Mouse (Mus musculus) CH12.LX (cell line): ENCODE measurements around the gene Sel1l. TPM values are rescaled to one million over a fixed set of nuclear protein-coding genes. Genes with fewer than 3 reads are reported as not detected.

Source experiments
- DNase-seq: peaks from one replicate; pipeline ENCODE4 v3.0.0-alpha.2; 2013; ENCODE audit errors: extremely low read depth
- H3K27ac ChIP-seq: 2 replicates; pipeline ENCODE4 v1.5.1; 2012; ENCODE audit warnings: low read depth, mild to moderate bottlenecking, control low read depth, moderate library complexity; ENCODE audit not compliant: insufficient read depth
- H3K27me3 ChIP-seq: replicated peaks from 2 replicates; pipeline ENCODE3; 2012; ENCODE audit warnings: inconsistent platforms
- H3K36me3 ChIP-seq, 2 experiments: replicated peaks in 1 of 2; 2 replicates each; pipeline versions ENCODE3 to v1.6.1; 2012; ENCODE audit warnings: inconsistent platforms in 1 of 2, low read length in 1 of 2, mild to moderate bottlenecking in 1 of 2, mixed read lengths in 1 of 2, moderate library complexity in 1 of 2; ENCODE audit not compliant: control insufficient read depth in 1 of 2, insufficient read depth in 1 of 2
- H3K4me1 ChIP-seq, 2 experiments: 2 replicates each; pipeline ENCODE4 v1.6.1; 2012; ENCODE audit warnings: inconsistent platforms in 1 of 2, moderate library complexity in 1 of 2; ENCODE audit not compliant: insufficient read depth in 2 of 2, control insufficient read depth in 1 of 2
- H3K4me2 ChIP-seq: 2 replicates; pipeline ENCODE4 v1.6.1; 2012; ENCODE audit warnings: low read depth, mild to moderate bottlenecking, control low read depth; ENCODE audit not compliant: poor library complexity, insufficient read depth, severe bottlenecking
- H3K4me3 ChIP-seq, 3 experiments: fragments of 150-350 bp in 1 of 3; sonication (generic) in 1 of 3; replicated peaks in 1 of 3; 2 replicates each; pipeline versions ENCODE3 to v1.5.1; 2011 to 2012; ENCODE audit warnings: low read depth in 2 of 3, low read length in 2 of 3, mild to moderate bottlenecking in 2 of 3, moderate library complexity in 2 of 3, control low read depth in 1 of 3, improper control_type of control experiment in 1 of 3, inconsistent platforms in 1 of 3, mixed read lengths in 1 of 3; ENCODE audit not compliant: poor library complexity in 1 of 3
- H3K79me2 ChIP-seq: replicated peaks from 2 replicates; pipeline ENCODE4 v1.6.1; 2012; ENCODE audit warnings: mild to moderate bottlenecking, moderate library complexity; ENCODE audit not compliant: control insufficient read depth, poor library complexity, insufficient read depth, severe bottlenecking; ENCODE audit errors: extremely low read depth
- H3K9ac ChIP-seq: 2 replicates; pipeline ENCODE4 v1.6.1; 2012; ENCODE audit warnings: low read depth, mild to moderate bottlenecking, control low read depth, moderate library complexity; ENCODE audit not compliant: insufficient read depth
- H3K9me3 ChIP-seq: replicated peaks from 2 replicates; pipeline ENCODE3; 2012; ENCODE audit warnings: low read length, inconsistent platforms, mixed read lengths
- BHLHE40 ChIP-seq: IDR thresholded peaks from 2 replicates; pipeline ENCODE4 v1.6.1; 2011; ENCODE audit warnings: mild to moderate bottlenecking, low read depth, low read length, improper control_type of control experiment
- CTCF ChIP-seq, 2 experiments: IDR thresholded peaks in 1 of 2; conservative IDR thresholded peaks in 1 of 2; 2 replicates each; pipeline ENCODE4 v1.5.1; 2011 to 2012; ENCODE audit warnings: low read depth in 2 of 2, low read length in 2 of 2, improper control_type of control experiment in 1 of 2, inconsistent platforms in 1 of 2, mild to moderate bottlenecking in 1 of 2, moderate library complexity in 1 of 2
- E2F4 ChIP-seq: IDR thresholded peaks from 2 replicates; pipeline ENCODE4 v1.6.1; 2011; ENCODE audit warnings: low read depth, low read length, improper control_type of control experiment; ENCODE audit not compliant: insufficient replicate concordance
- HCFC1 ChIP-seq: IDR thresholded peaks from 2 replicates; pipeline ENCODE4 v1.6.1; 2012; ENCODE audit warnings: low read depth, mild to moderate bottlenecking, inconsistent platforms, low read length, improper control_type of control experiment
- KAT2A ChIP-seq: IDR thresholded peaks from 2 replicates; pipeline ENCODE4 v1.6.1; 2012; ENCODE audit warnings: low read length, improper control_type of control experiment, inconsistent platforms; ENCODE audit not compliant: insufficient replicate concordance
- MAFK ChIP-seq: IDR thresholded peaks from 2 replicates; pipeline ENCODE4 v1.6.1; 2011; ENCODE audit warnings: low read length, improper control_type of control experiment; ENCODE audit not compliant: insufficient replicate concordance
- MAX ChIP-seq: IDR thresholded peaks from 2 replicates; pipeline ENCODE4 v1.6.1; 2011; ENCODE audit warnings: low read length, improper control_type of control experiment
- MAZ ChIP-seq: IDR thresholded peaks from 2 replicates; pipeline ENCODE4 v1.6.1; 2012; ENCODE audit warnings: low read depth, mild to moderate bottlenecking, inconsistent platforms, low read length, improper control_type of control experiment, moderate library complexity
- MXI1 ChIP-seq: IDR thresholded peaks from 2 replicates; pipeline ENCODE4 v1.6.1; 2011; ENCODE audit warnings: mild to moderate bottlenecking, low read depth, low read length, improper control_type of control experiment
- MYC ChIP-seq: IDR thresholded peaks from 2 replicates; pipeline ENCODE4 v1.6.1; 2011; ENCODE audit warnings: low read depth, mild to moderate bottlenecking, improper control_type of control experiment, low read length
- NELFE ChIP-seq: IDR thresholded peaks from 2 replicates; pipeline ENCODE4 v1.6.1; 2011; ENCODE audit warnings: low read depth, low read length, improper control_type of control experiment
- PAX5 ChIP-seq: IDR thresholded peaks from 2 replicates; pipeline ENCODE4 v1.6.1; 2012; ENCODE audit warnings: low read length, inconsistent platforms, mixed read lengths
- POLR2A ChIP-seq: IDR thresholded peaks from 2 replicates; pipeline ENCODE4 v1.6.1; 2011; ENCODE audit warnings: low read depth, mild to moderate bottlenecking, improper control_type of control experiment, low read length
- RAD21 ChIP-seq: IDR thresholded peaks from 2 replicates; pipeline ENCODE4 v1.6.1; 2011; ENCODE audit warnings: low read depth, mild to moderate bottlenecking, low read length, improper control_type of control experiment, moderate library complexity
- SIN3A ChIP-seq: IDR thresholded peaks from 2 replicates; pipeline ENCODE4 v1.6.1; 2012; ENCODE audit warnings: low read length, improper control_type of control experiment, inconsistent platforms
- SMC3 ChIP-seq: IDR thresholded peaks from 2 replicates; pipeline ENCODE4 v1.6.1; 2011; ENCODE audit warnings: low read depth, low read length, improper control_type of control experiment
- UBTF ChIP-seq: IDR thresholded peaks from 2 replicates; pipeline ENCODE4 v1.6.1; 2012; ENCODE audit warnings: low read depth, mild to moderate bottlenecking, inconsistent platforms, low read length, improper control_type of control experiment, moderate library complexity
- USF1 ChIP-seq: IDR thresholded peaks from 2 replicates; pipeline ENCODE4 v1.6.1; 2014; ENCODE audit warnings: low read depth, mild to moderate bottlenecking, inconsistent platforms, low read length, improper control_type of control experiment
- ZC3H11A ChIP-seq: IDR thresholded peaks from 2 replicates; pipeline ENCODE4 v1.6.1; 2012; ENCODE audit warnings: low read depth, mild to moderate bottlenecking, inconsistent platforms, low read length, improper control_type of control experiment
- ZKSCAN1 ChIP-seq: IDR thresholded peaks from 2 replicates; pipeline ENCODE4 v1.6.1; 2012; ENCODE audit warnings: low read depth, inconsistent platforms, low read length, improper control_type of control experiment, borderline replicate concordance
- ZNF384 ChIP-seq: IDR thresholded peaks from 2 replicates; pipeline ENCODE4 v1.6.1; 2012; ENCODE audit warnings: low read depth, low read length, improper control_type of control experiment, inconsistent platforms
- dilution Hi-C: fragments of 300-500 bp; cut with MboI; formaldehyde crosslinking; loops from 2 replicates; pipeline ENCODE4 v1.14.3; 2020; ENCODE audit warnings: low sequenced_read_pairs; ENCODE audit not compliant: extremely low pct_unique_long_range_greater_than_20kb, extremely low pct_ligation_motif_present
- in situ Hi-C: fragments of 300-500 bp; cut with MboI; formaldehyde crosslinking; loops from 3 replicates; pipeline ENCODE4 v1.14.3; 2019; ENCODE audit warnings: low sequenced_read_pairs, low pct_ligation_motif_present, low pct_unique_long_range_greater_than_20kb, mixed read lengths
- polyA plus RNA-seq: library from polyadenylated mRNA; unstranded; fragments of >175 nt; gene quantifications from 2 replicates; pipeline ENCODE4 v1.2.1, GENCODE M21; 2012; ENCODE audit warnings: low read depth; ENCODE audit not compliant: insufficient read length
- total RNA-seq, 2 experiments: library from RNA; depleted of rRNA; stranded (reverse); fragments of 300-350 nt in 1 of 2; fragments of >200 nt in 1 of 2; gene quantifications; 2 replicates each; pipeline ENCODE4 v1.2.3; 2012 to 2014

Sel1l gene
- total and polyA plus RNA-seq, 3 experiments = 46.6 to 155 (median 84.7) TPM

- Histone ChIP-seq H3K4me3 (no peak overlapping the region), H3K79me2 (no peaks in the 10 kb centered on the region), H3K4me2 (no peak overlapping the region), H3K9ac (no peak overlapping the region), H3K36me3 (no peaks in the 10 kb centered on the region), H3K4me1 (peaks cover 30 to 55% of the 10 kb centered on the region in 2 experiments), H3K27ac (peak overlapping the region; percentile 59)
- in situ Hi-C loops = loop anchor here (10.0 to 25.0 kb wide), 2 partner anchors 125 to 388 kb away; no protein-coding TSS in a partner anchor
- no peak for DNase-seq
- dilution Hi-C loops = no loop called here
- TF ChIP-seq KAT2A (no peak), RAD21 (no peak), E2F4 (no peak), SIN3A (no peak), PAX5 (no peak), UBTF (no peak), NELFE (no peak), ZKSCAN1 (no peak), MXI1 (no peak; the same call in 1 of the 2 replicates), POLR2A (no peak), SMC3 (no peak), ZNF384 (no peak), MAX (no peak), MYC (no peak), MAFK (no peak), ZC3H11A (no peak), MAZ (no peak)
- TF ChIP-seq, all 38 proteins: peak for 0
- Histone ChIP-seq H3K27me3 (no peaks in the 10 kb centered on the region), H3K9me3 (no peaks in the 10 kb centered on the region)
Measured at GRCm38 (mm10) chr12:91799821-91800335, 49.1 kb downstream of the Sel1l start.

GRCm38 (mm10) chr12:91799379-91799773, 49.6 kb downstream of the Sel1l start:
- in situ Hi-C loops = loop anchor here (10.0 to 25.0 kb wide), 2 partner anchors 125 to 387 kb away; no protein-coding TSS in a partner anchor
- Histone ChIP-seq H3K27me3 (no peaks in the 10 kb centered on the region), H3K9me3 (no peaks in the 10 kb centered on the region)
- peak; percentile 50 for TF ChIP-seq SMC3
- TF ChIP-seq BHLHE40 = peak; percentile 52
- TF ChIP-seq RAD21 = peak; percentile 70
- TF ChIP-seq HCFC1 = peak; percentile 22; the same call in 1 of the 2 replicates
- TF ChIP-seq USF1 = no peak
- peak; percentile 84 for TF ChIP-seq ZNF384
- peak; percentile 60 to 73; a peak in 3 of 4 replicates for TF ChIP-seq CTCF (conservative IDR thresholded peaks at IDR 0.05 in 1 of 2, IDR thresholded peaks at IDR 0.05 in 1 of 2; ENCODE audit: low read depth in 2 of 2, low read length in 2 of 2)
- no peak for TF ChIP-seq E2F4
- TF ChIP-seq ZKSCAN1 = no peak
- TF ChIP-seq, all 38 proteins: peak for 6
- H3K79me2 ChIP-seq = no peaks in the 10 kb centered on the region
- H3K36me3 ChIP-seq = no peaks in the 10 kb centered on the region
- H3K4me1 ChIP-seq = peaks cover 28 to 50% of the 10 kb centered on the region in 2 experiments
- DNase-seq = peak; percentile 43
- no peak overlapping the region for H3K27ac ChIP-seq
- H3K4me2 ChIP-seq = no peak overlapping the region
- H3K9ac ChIP-seq = no peak overlapping the region
- no peak overlapping the region for H3K4me3 ChIP-seq
- dilution Hi-C loops = no loop called here
